ENCODE assay signal across 30 mouse cellular contexts in genomic region chr9:101398858-101399257, GRCm38 (mm10).
DNase-seq lines count a peak whose midpoint lies in the region; ATAC-seq and TF ChIP-seq lines count a peak whose summit lies in the region.
"Had no signal": no experiment of that assay in that cellular context is flagged by ENCODE, and none has a peak within 500 bp of the region (broad histone marks: within the 10 kb centered on the region; RNA-seq: fewer than 3 reads in every experiment).

No protein-coding gene starts in this region.

- no peaks in the 10 kb centered on the region for H3K4me1 ChIP-seq in heart, postnatal 0 days (ENCODE audit: control insufficient read depth, insufficient read depth)
- 0 out of 2 replicates have a peak, but pooled peaks cover 5% of the 10 kb centered on the region for H3K4me1 ChIP-seq in kidney, postnatal 0 days (replicated peaks; ENCODE audit: insufficient read depth, low read length)
- H3K4me1 ChIP-seq in lung, adult 2 months (ENCODE audit: control insufficient read depth, insufficient read depth, low read length), result no peaks in the 10 kb centered on the region
- H3K4me1 ChIP-seq: embryonic facial prominence, embryonic 12.5 days; limb, embryonic 15.5 days; midbrain, embryonic 10.5 days had no signal

- H3K4me3 ChIP-seq in heart, postnatal 0 days (ENCODE audit: low read depth, low read length), result no peak overlapping the region
- H3K4me3 ChIP-seq in kidney, postnatal 0 days (replicated peaks; ENCODE audit: low read depth, low read length), result no peak overlapping the region
- H3K4me3 ChIP-seq in lung, adult 2 months (replicated peaks; ENCODE audit: extremely low read depth, low read depth, low read length), result no peak overlapping the region
- H3K4me3 ChIP-seq: embryonic facial prominence, embryonic 12.5 days; heart, embryonic 13.5 days; limb, embryonic 10.5 days; limb, embryonic 15.5 days; midbrain, embryonic 10.5 days; myocyte; neural tube, embryonic 12.5 days had no signal

- WGBS in heart, postnatal 0 days, result 63% methylated on average over 3 of the region's 3 CpGs
- WGBS in kidney, postnatal 0 days, result 79% methylated on average over 3 of the region's 3 CpGs
- WGBS in lung, adult 2 months, result 67% methylated on average over 3 of the region's 3 CpGs

- no peak for DNase-seq in heart, postnatal 0 days (ENCODE audit: low spot score)
- DNase-seq in heart, adult 11 months, result no peak
- no peak for DNase-seq in kidney, postnatal 0 days (ENCODE audit: low spot score)
- no peak for DNase-seq in kidney, postnatal 14 days
- DNase-seq in lung, adult 2 months, result no peak
- DNase-seq in lung, postnatal 4 days, result no peak
- no peak for DNase-seq in right cerebral cortex, postnatal 10 days (ENCODE audit: low spot score in 2 of 2)
- DNase-seq: adrenal gland, postnatal 10 days; cerebellum, adult 11 months; cerebellum, adult 9-10 months; cerebellum, postnatal 36 days; embryo, embryonic 11 days; gastrocnemius, postnatal 36 days; heart, postnatal 14 days; kidney, adult 18-20 months; lung, postnatal 10 days; right cerebral cortex, adult 18-20 months; right cerebral cortex, postnatal 4 days; thymus, adult 2 months; thymus, postnatal 36 days had no signal

- no peak overlapping the region for H3K9ac ChIP-seq in heart, postnatal 0 days (replicated peaks; ENCODE audit: low read depth, low read length)
- no peak overlapping the region for H3K9ac ChIP-seq in kidney, postnatal 0 days (ENCODE audit: low read depth, low read length)
- H3K9ac ChIP-seq: embryonic facial prominence, embryonic 12.5 days; heart, embryonic 13.5 days; limb, embryonic 15.5 days; neural tube, embryonic 12.5 days had no signal

- no peak for TF ChIP-seq POLR2A in lung, adult 2 months (IDR thresholded peaks at IDR 0.05; ENCODE audit: borderline replicate concordance, extremely low read depth, low read depth, low read length)

- TF ChIP-seq CTCF in heart, postnatal 0 days (IDR thresholded peaks at IDR 0.05; ENCODE audit: low read depth), result peak; percentile 50
- TF ChIP-seq CTCF in kidney, postnatal 0 days (IDR thresholded peaks at IDR 0.05; ENCODE audit: low read depth), result peak; percentile 65
- 0 out of 2 replicates have a peak, but pooled peaks have one; percentile 14 for TF ChIP-seq CTCF in lung, adult 2 months (IDR thresholded peaks at IDR 0.05; ENCODE audit: insufficient read depth, low read length)

- ATAC-seq in heart, postnatal 0 days (ENCODE audit: insufficient read depth, low read depth), result no peak
- no peak for ATAC-seq in kidney, postnatal 0 days (replicated peaks; ENCODE audit: low FRiP score, low read depth)
- ATAC-seq: forebrain, embryonic 14.5 days; midbrain, embryonic 16.5 days; Patski had no signal

- no peak for TF ChIP-seq EP300 in heart, postnatal 0 days (IDR thresholded peaks at IDR 0.05; ENCODE audit: low read depth)

- no peak overlapping the region for H3K27ac ChIP-seq in heart, postnatal 0 days (ENCODE audit: low read depth)
- H3K27ac ChIP-seq in kidney, postnatal 0 days, result no peak overlapping the region
- H3K27ac ChIP-seq: embryonic facial prominence, embryonic 12.5 days; heart, embryonic 13.5 days; limb, embryonic 10.5 days; limb, embryonic 15.5 days; midbrain, embryonic 10.5 days; neural tube, embryonic 12.5 days had no signal

- no peaks in the 10 kb centered on the region for H3K36me3 ChIP-seq in heart, postnatal 0 days (replicated peaks; ENCODE audit: control insufficient read depth, insufficient read depth, low read length)
- H3K36me3 ChIP-seq in kidney, postnatal 0 days (ENCODE audit: insufficient read depth, low read length), result no peaks in the 10 kb centered on the region
- H3K36me3 ChIP-seq: embryonic facial prominence, embryonic 12.5 days; heart, embryonic 13.5 days; limb, embryonic 10.5 days; limb, embryonic 15.5 days; midbrain, embryonic 10.5 days; neural tube, embryonic 12.5 days had no signal

- no peaks in the 10 kb centered on the region for H3K9me3 ChIP-seq in heart, postnatal 0 days (replicated peaks; ENCODE audit: control insufficient read depth, low read length)
- no peaks in the 10 kb centered on the region for H3K9me3 ChIP-seq in kidney, postnatal 0 days (replicated peaks; ENCODE audit: low read length)
- H3K9me3 ChIP-seq: embryonic facial prominence, embryonic 12.5 days; heart, embryonic 13.5 days; limb, embryonic 10.5 days; limb, embryonic 15.5 days; midbrain, embryonic 10.5 days; neural tube, embryonic 12.5 days had no signal

- no peaks in the 10 kb centered on the region for H3K27me3 ChIP-seq in heart, postnatal 0 days (ENCODE audit: control insufficient read depth, insufficient read depth, low read length)
- no peaks in the 10 kb centered on the region for H3K27me3 ChIP-seq in kidney, postnatal 0 days (ENCODE audit: insufficient read depth, low read length)
- H3K27me3 ChIP-seq: embryonic facial prominence, embryonic 12.5 days; heart, embryonic 13.5 days; limb, embryonic 15.5 days; neural tube, embryonic 12.5 days had no signal

- no peak overlapping the region for H3K4me2 ChIP-seq in heart, postnatal 0 days (ENCODE audit: low read depth, low read length)
- no peak overlapping the region for H3K4me2 ChIP-seq in kidney, postnatal 0 days (ENCODE audit: low read length)
- H3K4me2 ChIP-seq: embryonic facial prominence, embryonic 12.5 days; heart, embryonic 13.5 days; limb, embryonic 15.5 days; neural tube, embryonic 12.5 days had no signal

Comparison
In these comparisons a context has a peak if more than half of its experiments do, and no peak if none do; other contexts are left out.
1. CTCF ChIP-seq: peak in every context shown above with its lines; median percentile 65 in kidney, postnatal 0 days; 50 in heart, postnatal 0 days; 14 in lung, adult 2 months.